Mouse (Mus musculus): ENCODE results near the gene Gm44596. TPM values are rescaled to one million over a fixed set of nuclear protein-coding genes. Genes with fewer than 3 reads are reported as not detected.

Gm44596 gene
- total RNA-seq, 2 experiments from 2014 or later = not detected

Other genes starting within 250 kb of the Gm44596 start
- gene Tspan9, start 231.9 kb upstream of the Gm44596 start, total RNA-seq (2021) = 10 to 100 TPM; 80.4 to 83.3 TPM
- 1 to 10 TPM; 3.3 to 4.1 TPM for gene Tead4, start 74.7 kb upstream of the Gm44596 start, total RNA-seq (2021)
- gene Tulp3, start 19.7 kb upstream of the Gm44596 start, total RNA-seq (2021) = 10 to 100 TPM; 39.8 to 41.9 TPM
- gene Rhno1, start 12.6 kb upstream of the Gm44596 start, total RNA-seq (2021) = 10 to 100 TPM; 35.0 to 36.9 TPM
- 10 to 100 TPM; 28.7 to 32.9 TPM for gene Foxm1, start 12.5 kb upstream of the Gm44596 start, total RNA-seq (2021)
- not detected for gene Tex52, start within 50 bp of the Gm44596 start, total RNA-seq (2021)
- gene Nrip2, start 23.8 kb downstream of the Gm44596 start, total RNA-seq (2021) = 1 to 10 TPM; 4.1 to 6.2 TPM
- gene Itfg2, start 49.4 kb downstream of the Gm44596 start, total RNA-seq (2021) = 10 to 100 TPM; 30.8 to 43.9 TPM
- gene Fkbp4, start 63.2 kb downstream of the Gm44596 start, total RNA-seq (2021) = 100 to 1,000 TPM; 190 to 194 TPM
- 100 to 1,000 TPM in 1 of 2 experiments, 10 to 100 TPM in 1; 15.0 to 306 TPM for gene Pzp, start 151.2 kb downstream of the Gm44596 start, total RNA-seq (2021)
- 1 to 10 TPM in 1 of 2 experiments, not detected in 1; 1.1 TPM for gene A2ml1, start 206.1 kb downstream of the Gm44596 start, total RNA-seq (2021)
- not detected for gene Klrb1a, start 248.0 kb downstream of the Gm44596 start, total RNA-seq (2021)